Mouse (Mus musculus) intestine, postnatal 0 days (tissue): ENCODE results near the gene Acbd6. TPM values are rescaled to one million over a fixed set of nuclear protein-coding genes. Genes with fewer than 3 reads are reported as not detected.

Experiments used
- ATAC-seq: fragments of 200-750 bp; cut with Nextera tagmentation; 2 replicates; pipeline ENCODE4 v1.8.0; 2017; ENCODE audit warnings: mild to moderate bottlenecking, moderate TSS enrichment, moderate library complexity
- H3K27ac ChIP-seq: fragments of 300-500 bp; sonication (generic); 2 replicates; pipeline ENCODE4 v1.5.1; 2014; ENCODE audit warnings: mild to moderate bottlenecking, low read depth, low read length, moderate library complexity
- H3K27me3 ChIP-seq: fragments of 300-500 bp; sonication (generic); replicated peaks from 2 replicates; pipeline ENCODE4 v1.6.1; 2014; ENCODE audit warnings: low read length, mixed read lengths; ENCODE audit not compliant: control insufficient read depth, insufficient read depth
- H3K36me3 ChIP-seq: fragments of 300-500 bp; sonication (generic); 2 replicates; pipeline ENCODE4 v1.6.1; 2014; ENCODE audit warnings: mild to moderate bottlenecking, moderate library complexity; ENCODE audit not compliant: control insufficient read depth, insufficient read depth
- H3K4me1 ChIP-seq: fragments of 300-500 bp; sonication (generic); replicated peaks from 2 replicates; pipeline ENCODE4 v1.6.1; 2014; ENCODE audit warnings: antibody characterized with exemption, low read length, mixed read lengths; ENCODE audit not compliant: control insufficient read depth, insufficient read depth
- H3K4me2 ChIP-seq: fragments of 300-500 bp; sonication (generic); replicated peaks from 2 replicates; pipeline ENCODE4 v1.6.1; 2014; ENCODE audit warnings: low read depth, mild to moderate bottlenecking, moderate library complexity
- H3K4me3 ChIP-seq: fragments of 300-500 bp; sonication (generic); 2 replicates; pipeline ENCODE4 v1.5.1; 2014; ENCODE audit warnings: low read depth, low read length
- H3K9ac ChIP-seq: fragments of 300-500 bp; sonication (generic); 2 replicates; pipeline ENCODE4 v1.6.1; 2014; ENCODE audit warnings: mild to moderate bottlenecking, low read depth, low read length
- H3K9me3 ChIP-seq: fragments of 300-500 bp; sonication (generic); 2 replicates; pipeline ENCODE4 v1.6.1; 2016; ENCODE audit warnings: mixed run types; ENCODE audit not compliant: control insufficient read depth
- CTCF ChIP-seq: sonication (generic); IDR thresholded peaks from 2 replicates; pipeline ENCODE4 v1.5.1; 2016; ENCODE audit warnings: low read depth, mild to moderate bottlenecking, control low read depth, antibody characterized with exemption, moderate library complexity
- WGBS: fragments of 180-500 bp; shearing (Covaris S2); extraction: QIAGEN DNeasy Blood & Tissue Kit; methylation state at CpG from one replicate; pipeline ENCODE4 v1.1.7; 2014; 5-methylcytosine and 5-hydroxymethylcytosine counted together
- polyA plus RNA-seq: library from polyadenylated mRNA; unstranded; fragments of >200 nt; fragmentation: Nextera tagmentation; extraction: Ambion mirVana; gene quantifications from 2 replicates; pipeline ENCODE4 v1.2.1, GENCODE M21; 2015

Gene Acbd6
- polyA plus RNA-seq, 1 experiment from 2014 or later = 49.4 TPM

DNA sequence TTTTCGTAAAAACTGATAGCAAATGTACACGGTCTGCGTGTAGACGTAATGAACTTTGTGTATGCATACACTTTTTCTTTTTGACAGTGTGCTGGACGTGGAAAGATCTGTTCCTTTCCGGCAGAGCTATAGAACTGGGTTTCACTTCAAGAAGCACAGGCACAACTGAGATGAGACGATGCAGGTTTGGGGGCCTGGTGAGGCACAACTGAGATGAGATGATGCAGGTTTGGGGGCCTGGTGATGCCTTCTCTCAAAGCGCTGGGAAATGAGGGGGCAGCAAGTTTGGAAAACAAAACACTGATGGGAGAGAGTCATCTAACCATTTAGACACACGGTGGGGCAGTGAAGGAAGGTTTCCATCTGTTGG, 293 bp upstream of the Acbd6 start:
- 45% methylated on average over 9 of the region's 9 CpGs for WGBS
- 0 out of 2 replicates have a peak, but pooled peaks have one; percentile 16 for TF ChIP-seq CTCF
- H3K9me3 ChIP-seq = no peaks in the 10 kb centered on the region
- H3K4me1 ChIP-seq = no peaks in the 10 kb centered on the region; the same call in 1 of the 2 replicates
- no peaks in the 10 kb centered on the region for H3K27me3 ChIP-seq
- H3K4me3 ChIP-seq = peak overlapping the region; percentile 94
- H3K9ac ChIP-seq = peak overlapping the region; percentile 96
- no peaks in the 10 kb centered on the region for H3K36me3 ChIP-seq
- 0 out of 2 replicates have a peak, but pooled peaks have one; percentile 2 for ATAC-seq
- H3K4me2 ChIP-seq = peak overlapping the region; percentile 82
- H3K27ac ChIP-seq = 0 out of 2 replicates have a peak overlapping the region, but pooled peaks have one; percentile 74

DNA sequence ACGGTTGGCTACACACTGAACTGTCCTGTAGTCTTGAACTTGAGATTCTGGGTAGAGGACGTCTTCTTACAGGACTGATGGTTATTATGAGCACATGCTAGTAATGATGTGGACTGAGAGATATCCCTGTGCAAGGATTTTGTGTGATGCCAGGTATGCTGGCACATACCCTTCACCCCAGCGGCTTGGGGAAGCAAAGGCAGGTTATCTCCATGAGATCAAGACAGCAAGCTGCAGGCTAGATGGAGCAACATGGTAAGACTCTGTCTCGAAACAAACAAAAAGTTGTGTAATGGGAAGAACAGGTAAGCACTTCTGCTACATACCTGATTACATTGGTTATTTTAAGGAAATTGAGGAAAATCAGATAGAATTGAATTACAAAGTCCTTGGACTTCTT, 2.1 kb downstream of the Acbd6 start:
- ATAC-seq = no peak
- Histone ChIP-seq H3K4me2 (no peak overlapping the region), H3K27ac (no peak overlapping the region), H3K4me3 (no peak overlapping the region), H3K9me3 (no peaks in the 10 kb centered on the region), H3K4me1 (no peaks in the 10 kb centered on the region; the same call in 1 of the 2 replicates), H3K36me3 (no peaks in the 10 kb centered on the region), H3K27me3 (no peaks in the 10 kb centered on the region), H3K9ac (no peak overlapping the region)
- TF ChIP-seq CTCF = no peak
- 81% methylated on average over 4 of the region's 4 CpGs for WGBS

DNA sequence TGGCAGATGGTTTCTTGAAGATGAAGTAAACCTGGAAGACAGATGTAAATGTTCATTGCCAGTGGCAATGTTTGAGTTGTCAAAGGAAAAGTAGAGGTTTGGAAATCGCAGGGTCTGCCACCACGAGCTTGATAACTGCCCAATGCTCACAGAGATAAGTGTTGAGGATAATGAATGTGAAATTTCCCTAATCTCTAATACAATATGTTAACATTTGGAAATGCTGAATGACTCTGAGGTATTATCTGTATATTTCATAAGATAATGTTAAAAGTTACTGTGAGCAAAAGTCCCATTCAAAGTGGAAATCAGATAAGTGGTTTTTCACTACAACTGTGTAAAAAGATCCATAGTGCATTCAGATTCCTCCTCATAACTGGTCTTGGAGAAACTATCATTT, 2.8 kb downstream of the Acbd6 start:
- 74% methylated on average over 2 of the region's 2 CpGs for WGBS

DNA sequence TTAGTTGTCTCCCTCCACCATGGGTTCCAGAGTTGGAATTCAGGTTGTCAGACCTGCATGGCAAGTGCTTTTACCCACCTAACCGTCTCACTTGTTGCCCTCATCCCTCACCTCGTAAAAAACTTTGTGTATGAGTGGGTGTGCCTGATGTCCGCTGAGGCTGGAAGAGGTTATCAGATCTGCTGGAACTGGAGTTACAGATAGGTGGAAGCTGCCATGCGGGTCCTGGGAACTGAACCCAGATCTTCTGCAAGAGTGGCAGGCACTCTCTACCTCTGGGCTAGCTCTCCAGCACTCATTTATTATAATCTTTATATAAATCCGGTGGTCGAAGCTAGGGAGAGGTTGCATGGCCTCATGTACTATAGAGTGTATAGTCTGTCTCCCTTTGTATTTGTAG, 4.3 kb downstream of the Acbd6 start:
- no peaks in the 10 kb centered on the region for H3K9me3 ChIP-seq
- 59% methylated on average over 6 of the region's 6 CpGs for WGBS
- no peak overlapping the region for H3K4me3 ChIP-seq
- no peaks in the 10 kb centered on the region; the same call in 1 of the 2 replicates for H3K4me1 ChIP-seq
- no peak overlapping the region for H3K27ac ChIP-seq
- no peak for TF ChIP-seq CTCF
- ATAC-seq = no peak
- no peak overlapping the region for H3K4me2 ChIP-seq
- H3K36me3 ChIP-seq = peaks cover 5% of the 10 kb centered on the region
- no peak overlapping the region for H3K9ac ChIP-seq
- no peaks in the 10 kb centered on the region for H3K27me3 ChIP-seq

More for the DNA sequence above, 2.8 kb downstream of the Acbd6 start:
- H3K9me3 ChIP-seq = no peaks in the 10 kb centered on the region
- no peak overlapping the region for H3K27ac ChIP-seq
- ATAC-seq = no peak
- H3K4me1 ChIP-seq = no peaks in the 10 kb centered on the region; the same call in 1 of the 2 replicates
- no peak overlapping the region for H3K4me3 ChIP-seq
- no peaks in the 10 kb centered on the region for H3K27me3 ChIP-seq
- H3K9ac ChIP-seq = no peak overlapping the region
- peaks cover 4% of the 10 kb centered on the region for H3K36me3 ChIP-seq
- H3K4me2 ChIP-seq = no peak overlapping the region
- TF ChIP-seq CTCF = no peak

DNA sequence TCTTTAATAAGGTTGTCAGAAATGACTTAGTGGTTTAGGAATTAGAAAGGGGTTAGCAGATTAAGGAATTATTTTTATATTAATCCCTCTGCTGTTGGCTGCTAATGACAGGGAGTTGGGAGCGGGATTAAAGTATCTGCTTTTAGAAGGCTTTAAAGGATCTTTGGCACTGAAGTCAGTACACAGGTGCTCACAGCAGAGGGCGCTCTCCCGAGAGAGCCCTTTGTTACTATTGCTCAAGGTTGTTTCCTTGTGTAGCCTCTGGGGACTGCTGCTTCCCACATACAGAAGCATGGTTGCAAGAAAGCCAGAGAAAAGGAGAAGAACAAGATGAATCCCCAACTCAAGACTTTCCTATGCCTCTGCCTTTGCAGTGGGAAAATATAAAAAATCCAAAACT, 6.8 kb downstream of the Acbd6 start:
- H3K36me3 ChIP-seq = peaks cover 21% of the 10 kb centered on the region
- no peak for ATAC-seq
- no peaks in the 10 kb centered on the region for H3K9me3 ChIP-seq
- H3K4me1 ChIP-seq = no peaks in the 10 kb centered on the region
- TF ChIP-seq CTCF = peak; percentile 80
- H3K27ac ChIP-seq = no peak overlapping the region
- H3K9ac ChIP-seq = no peak overlapping the region
- 29% methylated on average over 3 of the region's 3 CpGs for WGBS
- H3K27me3 ChIP-seq = no peaks in the 10 kb centered on the region
- no peak overlapping the region for H3K4me3 ChIP-seq
- H3K4me2 ChIP-seq = no peak overlapping the region

DNA sequence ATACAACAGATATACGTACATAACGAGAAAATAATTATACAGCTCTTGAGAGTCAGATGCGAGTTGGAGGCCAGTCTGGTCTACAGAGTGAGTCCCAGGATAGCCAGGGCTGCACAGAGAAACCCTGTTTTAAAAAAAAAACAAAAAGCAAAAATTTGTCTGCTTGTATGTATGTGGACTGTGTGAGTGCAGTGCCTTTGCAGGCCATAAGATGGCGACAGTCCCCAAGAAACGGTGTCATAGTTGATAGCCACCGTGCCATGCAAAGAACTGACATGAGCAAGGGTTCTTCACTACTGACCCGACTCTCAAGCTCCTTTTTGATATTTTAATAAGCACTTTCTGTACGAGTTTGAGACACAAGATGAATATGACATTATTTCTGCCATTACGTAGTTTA, 10.2 kb downstream of the Acbd6 start:
- peak; percentile 37 for TF ChIP-seq CTCF
- H3K9ac ChIP-seq = no peak overlapping the region
- 98% methylated on average over 9 of the region's 9 CpGs for WGBS
- H3K27ac ChIP-seq = no peak overlapping the region
- peaks cover 27% of the 10 kb centered on the region for H3K36me3 ChIP-seq
- H3K4me2 ChIP-seq = no peak overlapping the region
- no peaks in the 10 kb centered on the region for H3K4me1 ChIP-seq
- ATAC-seq = no peak
- no peaks in the 10 kb centered on the region for H3K9me3 ChIP-seq
- no peaks in the 10 kb centered on the region for H3K27me3 ChIP-seq
- H3K4me3 ChIP-seq = no peak overlapping the region

DNA sequence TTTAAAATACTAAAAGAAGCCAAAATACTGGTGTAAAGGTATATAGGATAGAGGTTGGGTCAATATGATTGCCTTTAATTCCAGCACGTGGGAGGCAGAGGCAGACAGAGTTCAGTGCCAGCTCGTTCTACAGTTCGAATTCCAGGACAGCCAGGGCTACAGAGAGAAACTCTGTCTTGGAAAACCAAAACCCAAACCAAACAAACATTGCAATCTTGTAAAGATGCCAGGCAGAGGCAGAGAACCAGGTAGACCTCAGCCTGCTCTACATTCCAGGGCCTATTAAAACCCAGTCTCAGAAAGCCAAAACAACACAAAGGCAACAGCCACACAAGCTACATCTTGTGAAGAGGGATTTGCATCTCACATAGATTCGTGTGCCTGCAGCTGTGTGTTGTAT, 11.4 kb downstream of the Acbd6 start:
- no peak overlapping the region for H3K4me2 ChIP-seq
- H3K4me1 ChIP-seq = no peaks in the 10 kb centered on the region
- peaks cover 27% of the 10 kb centered on the region for H3K36me3 ChIP-seq
- H3K27ac ChIP-seq = no peak overlapping the region
- H3K4me3 ChIP-seq = no peak overlapping the region
- H3K9ac ChIP-seq = no peak overlapping the region
- no peak for ATAC-seq
- no peaks in the 10 kb centered on the region for H3K9me3 ChIP-seq
- no peaks in the 10 kb centered on the region for H3K27me3 ChIP-seq
- TF ChIP-seq CTCF = no peak
- 85% methylated on average over 4 of the region's 4 CpGs for WGBS
